Mouse (Mus musculus) CD4-positive, CD25-positive, alpha-beta regulatory T cell, adult 4 months (primary cell): ENCODE measurements at regions not wholly inside any gene's neighbourhood (a gene's known extent, or its start where the extent isn't known, plus 50 kb on each side); places are given as distances from the start of the nearest gene placed in this dataset.

ENCODE experiments used
- ATAC-seq: one replicate; pipeline ENCODE4 v1.8.0; 2017

- no peak for ATAC-seq
These were observed 2631.2 kb upstream of the 5930422O12Rik start for GRCm38 (mm10) chr8:30797341-30797740.

GRCm38 (mm10) chr8:30817028-30817427, 2611.5 kb upstream of the 5930422O12Rik start:
- no peak for ATAC-seq

- ATAC-seq = no peak
These were observed 2605.5 kb upstream of the 5930422O12Rik start for GRCm38 (mm10) chr8:30822835-30823587.

GRCm38 (mm10) chr8:30823588-30823938, 2604.9 kb upstream of the 5930422O12Rik start:
- no peak for ATAC-seq

- no peak for ATAC-seq
These were observed 2602.5 kb upstream of the 5930422O12Rik start for GRCm38 (mm10) chr8:30826021-30826420.

GRCm38 (mm10) chr8:30838056-30838455, 2590.5 kb upstream of the 5930422O12Rik start:
- ATAC-seq = no peak

- no peak for ATAC-seq
These were observed 2588.4 kb upstream of the 5930422O12Rik start for GRCm38 (mm10) chr8:30840064-30840463.

- no peak for ATAC-seq
These were observed 2565.5 kb upstream of the 5930422O12Rik start for GRCm38 (mm10) chr8:30863017-30863416.

- ATAC-seq = no peak
These were observed 2522.3 kb upstream of the 5930422O12Rik start for GRCm38 (mm10) chr8:30906044-30906695.

- ATAC-seq = no peak
These were observed 2514.8 kb upstream of the 5930422O12Rik start for GRCm38 (mm10) chr8:30913664-30914063.

GRCm38 (mm10) chr8:30915127-30915526, 2513.4 kb upstream of the 5930422O12Rik start:
- no peak for ATAC-seq

GRCm38 (mm10) chr8:30915601-30916171, 2512.8 kb upstream of the 5930422O12Rik start:
- ATAC-seq = no peak

GRCm38 (mm10) chr8:30916184-30916751, 2512.2 kb upstream of the 5930422O12Rik start:
- no peak for ATAC-seq

GRCm38 (mm10) chr8:30921451-30921850, 2507.1 kb upstream of the 5930422O12Rik start:
- ATAC-seq = no peak

GRCm38 (mm10) chr8:30923301-30924159, 2505.0 kb upstream of the 5930422O12Rik start:
- ATAC-seq = no peak

GRCm38 (mm10) chr8:30924160-30924534, 2504.4 kb upstream of the 5930422O12Rik start:
- ATAC-seq = no peak

GRCm38 (mm10) chr8:30924656-30925055, 2503.9 kb upstream of the 5930422O12Rik start:
- ATAC-seq = no peak

GRCm38 (mm10) chr8:30937449-30938075, 2490.9 kb upstream of the 5930422O12Rik start:
- ATAC-seq = no peak

GRCm38 (mm10) chr8:30940901-30941300, 2487.6 kb upstream of the 5930422O12Rik start:
- ATAC-seq = no peak

- ATAC-seq = no peak
These were observed 2486.9 kb upstream of the 5930422O12Rik start for GRCm38 (mm10) chr8:30941511-30942175.
